Mouse (Mus musculus) neutrophil, adult 83 days (primary cell): ENCODE data around the gene Wwtr1. TPM values are rescaled to one million over a fixed set of nuclear protein-coding genes. Genes with fewer than 3 reads are reported as not detected.

ENCODE experiments used
- total RNA-seq, 2 experiments: library from RNA; stranded (reverse); gene quantifications; one replicate each; pipeline ENCODE4 v1.2.4; 2023

The Wwtr1 gene
- total RNA-seq = under 1 TPM; 0.13 to 0.20 TPM

DNA sequence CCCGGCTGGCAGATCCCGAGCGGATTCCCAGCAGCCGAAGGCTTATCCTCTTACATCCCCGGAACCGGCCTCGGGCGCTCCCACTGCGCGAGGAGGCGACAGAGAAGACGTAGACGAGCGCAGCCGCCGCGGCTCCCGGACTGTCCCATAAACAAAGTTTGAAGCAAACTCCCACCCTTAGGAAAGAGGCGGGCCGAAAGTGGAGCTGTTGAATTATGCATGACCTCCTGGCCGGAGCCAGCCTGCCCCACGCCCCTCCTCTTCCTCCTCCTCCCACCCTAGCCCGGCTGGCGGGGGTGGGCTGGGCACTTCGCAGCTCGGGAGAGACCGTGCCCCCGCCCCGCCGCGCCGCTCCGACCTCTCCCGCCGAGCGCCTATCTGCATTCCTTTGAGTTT is at the start of gene Wwtr1:
Gene Wwtr1 (minus strand): TSS at position 251 of the 396 bp plus-strand sequence.

DNA sequence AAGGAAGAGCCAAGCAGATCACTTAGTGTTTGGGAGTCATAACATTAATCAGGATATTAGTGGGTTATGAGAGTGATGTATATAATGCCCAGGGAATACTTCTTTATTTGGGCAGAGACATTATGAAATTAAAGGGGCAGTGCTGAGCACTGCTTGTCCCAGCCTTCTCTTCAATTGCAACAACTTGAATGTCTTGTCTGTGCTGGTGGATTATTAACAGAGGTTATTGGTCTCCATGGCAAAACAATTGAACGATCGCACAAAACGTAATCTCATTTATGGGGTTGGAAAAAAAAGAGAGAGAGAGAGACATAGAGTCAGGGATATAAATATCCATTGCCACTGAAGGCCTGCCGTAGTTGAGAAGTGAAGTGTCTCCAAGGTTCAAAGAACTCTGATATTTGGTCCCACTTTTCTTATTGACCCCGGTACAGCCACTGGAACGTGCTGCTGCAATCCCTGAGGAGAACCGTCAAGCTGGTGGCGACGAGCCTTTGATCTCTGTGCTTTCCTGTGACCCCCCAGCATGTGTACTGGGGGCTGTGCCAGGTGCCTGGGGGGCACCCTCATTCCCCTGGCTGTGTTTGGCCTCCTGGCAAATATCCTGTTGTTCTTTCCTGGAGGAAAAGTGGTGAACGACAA is 150.5 kb downstream of the Wwtr1 start, which contains the start of gene Tm4sf4:
Gene Tm4sf4 (plus strand): TSS at position 226 of the 642 bp plus-strand sequence.

Other genes with a start within 250 kb of the Wwtr1 start
- gene Tm4sf4, start 150.6 kb downstream of the Wwtr1 start, total RNA-seq = not detected
- 10 to 100 TPM; 16.8 to 18.4 TPM for gene Commd2, start 75.8 kb upstream of the Wwtr1 start, total RNA-seq
- gene Ankub1, start 116.9 kb upstream of the Wwtr1 start, total RNA-seq = not detected
- 100 to 1,000 TPM in 1 of 2 experiments, 10 to 100 TPM in 1; 96.8 to 110 TPM for gene Rnf13, start 160.2 kb upstream of the Wwtr1 start, total RNA-seq